Mouse (Mus musculus): ENCODE measurements at regions not wholly inside any gene's neighbourhood (a gene's known extent, or its start where the extent isn't known, plus 50 kb on each side); places are given as distances from the start of the nearest gene placed in this dataset.
A peak's percentile ranks its signal among the peaks of the same experiment; 100 is the strongest.

- peak; percentile 47 for DNase-seq (ENCODE audit: inconsistent ontology term)
Observed at GRCm38 (mm10) chr10:9295269-9295668, 379.7 kb downstream of the Samd5 start.

GRCm38 (mm10) chr10:9294620-9295019 is 380.4 kb downstream of the Samd5 start:
- no peak for DNase-seq (ENCODE audit: inconsistent ontology term)

- DNase-seq (ENCODE audit: inconsistent ontology term) = no peak
Observed at GRCm38 (mm10) chr10:9291456-9292146, 383.4 kb downstream of the Samd5 start.

- no peak for DNase-seq (ENCODE audit: inconsistent ontology term)
Observed at GRCm38 (mm10) chr10:9272940-9273339, 387.1 kb upstream of the Sash1 start.

GRCm38 (mm10) chr10:9272243-9272642 is 386.4 kb upstream of the Sash1 start:
- peak; percentile 92 for DNase-seq (ENCODE audit: inconsistent ontology term)

GRCm38 (mm10) chr10:9265528-9265927 is 379.7 kb upstream of the Sash1 start:
- DNase-seq (ENCODE audit: inconsistent ontology term) = no peak

GRCm38 (mm10) chr10:9264309-9265000 is 378.6 kb upstream of the Sash1 start:
- DNase-seq (ENCODE audit: inconsistent ontology term) = no peak

GRCm38 (mm10) chr10:9258705-9259104 is 372.8 kb upstream of the Sash1 start:
- peak; percentile 57 for DNase-seq (ENCODE audit: inconsistent ontology term)

- DNase-seq (ENCODE audit: inconsistent ontology term) = no peak
Observed at GRCm38 (mm10) chr10:9252941-9253217, 367.0 kb upstream of the Sash1 start.

- DNase-seq (ENCODE audit: inconsistent ontology term) = no peak
Observed at GRCm38 (mm10) chr10:9252120-9252940, 366.5 kb upstream of the Sash1 start.

GRCm38 (mm10) chr10:9243281-9243618 is 357.4 kb upstream of the Sash1 start:
- no peak for DNase-seq (ENCODE audit: inconsistent ontology term)

- DNase-seq (ENCODE audit: inconsistent ontology term) = no peak
Observed at GRCm38 (mm10) chr10:9242596-9243280, 356.9 kb upstream of the Sash1 start.

- DNase-seq (ENCODE audit: inconsistent ontology term) = peak; percentile 88
Observed at GRCm38 (mm10) chr10:9239956-9240355, 354.1 kb upstream of the Sash1 start.

- DNase-seq (ENCODE audit: inconsistent ontology term) = peak; percentile 93
Observed at GRCm38 (mm10) chr10:9231751-9232150, 345.9 kb upstream of the Sash1 start.

- DNase-seq (ENCODE audit: inconsistent ontology term) = no peak
Observed at GRCm38 (mm10) chr10:9229116-9229515, 343.2 kb upstream of the Sash1 start.

- DNase-seq (ENCODE audit: inconsistent ontology term) = no peak
Observed at GRCm38 (mm10) chr10:9227361-9227760, 341.5 kb upstream of the Sash1 start.

- no peak for DNase-seq (ENCODE audit: inconsistent ontology term)
Observed at GRCm38 (mm10) chr10:9210646-9211045, 324.8 kb upstream of the Sash1 start.

GRCm38 (mm10) chr10:9204096-9204495 is 318.2 kb upstream of the Sash1 start:
- no peak for DNase-seq (ENCODE audit: inconsistent ontology term)

- DNase-seq (ENCODE audit: inconsistent ontology term) = peak; percentile 9
Observed at GRCm38 (mm10) chr10:9203323-9203722, 317.5 kb upstream of the Sash1 start.

- peak; percentile 58 for DNase-seq (ENCODE audit: inconsistent ontology term)
Observed at GRCm38 (mm10) chr10:9202922-9203321, 317.1 kb upstream of the Sash1 start.

- no peak for DNase-seq (ENCODE audit: inconsistent ontology term)
Observed at GRCm38 (mm10) chr10:9174997-9175396, 289.1 kb upstream of the Sash1 start.

- peak; percentile 73 for DNase-seq (ENCODE audit: inconsistent ontology term)
Observed at GRCm38 (mm10) chr10:9173509-9173908, 287.6 kb upstream of the Sash1 start.
